Mouse (Mus musculus) neural tube, postnatal 0 days (tissue): ENCODE results near the gene Ccm2l. TPM values are rescaled to one million over a fixed set of nuclear protein-coding genes. Genes with fewer than 3 reads are reported as not detected.

ENCODE experiments used
- polyA plus RNA-seq: library from polyadenylated mRNA; unstranded; fragments of >200 nt; fragmentation: Nextera tagmentation; extraction: Ambion mirVana; gene quantifications from 2 replicates; pipeline ENCODE4 v1.2.1, GENCODE M21; 2015

Gene Ccm2l
- polyA plus RNA-seq = 1.4 and 2.3 TPM in 2 replicates

GRCm38 (mm10) chr2:153065747-153066508, at the start of gene Ccm2l:
Gene Ccm2l, plus strand, starts transcription at chr2:153065955.

DNA sequence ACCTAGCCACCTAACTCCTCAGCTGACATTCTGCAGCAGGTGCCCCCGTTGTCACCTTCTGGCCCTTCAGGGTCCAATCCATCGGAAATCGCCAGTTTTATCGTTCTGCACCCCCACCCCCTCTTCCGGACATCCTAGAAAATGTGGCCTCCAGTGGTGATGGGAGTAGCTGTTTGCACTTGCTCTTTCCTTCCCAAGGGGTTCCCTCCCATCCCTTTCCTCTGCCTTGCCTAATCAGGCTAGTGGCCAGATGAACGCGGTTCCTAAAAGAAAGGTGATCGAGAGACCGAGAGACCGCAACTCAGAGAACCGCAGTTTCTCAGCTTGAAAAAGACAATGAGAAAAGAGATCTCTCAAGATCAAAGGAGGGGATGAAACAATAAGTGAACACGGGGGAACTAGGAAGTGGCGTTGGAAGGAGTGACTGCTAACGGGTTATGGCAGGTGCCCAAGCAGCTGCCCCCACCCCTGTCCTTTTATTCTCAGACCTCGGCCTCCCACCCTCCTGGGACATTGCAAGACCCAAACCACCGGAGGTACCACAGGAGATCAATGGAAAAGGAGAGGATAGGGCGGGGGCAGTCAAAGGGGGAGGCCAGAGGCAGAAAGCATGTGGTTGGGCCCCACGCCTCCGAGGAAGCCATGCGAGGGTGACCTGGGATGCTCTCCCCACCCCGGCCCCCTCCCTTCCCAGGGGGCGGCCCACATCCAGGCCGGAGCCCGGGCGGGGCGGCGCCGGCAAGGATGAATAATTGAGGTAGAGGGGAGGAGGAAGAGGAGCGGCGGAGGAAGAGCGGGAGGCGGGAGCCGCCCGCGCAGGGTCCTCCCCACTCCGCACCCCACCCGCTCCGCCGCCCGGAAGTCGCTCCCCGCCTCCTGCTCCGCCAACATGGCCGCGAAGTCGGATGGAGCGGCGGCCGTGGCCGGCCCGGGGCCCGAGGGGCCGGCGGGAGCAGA, 34.4 kb upstream of the Ccm2l start, which contains the start of gene Xkr7:
Xkr7 (plus strand) TSS at position 727 of the 957 bp plus-strand sequence.

DNA sequence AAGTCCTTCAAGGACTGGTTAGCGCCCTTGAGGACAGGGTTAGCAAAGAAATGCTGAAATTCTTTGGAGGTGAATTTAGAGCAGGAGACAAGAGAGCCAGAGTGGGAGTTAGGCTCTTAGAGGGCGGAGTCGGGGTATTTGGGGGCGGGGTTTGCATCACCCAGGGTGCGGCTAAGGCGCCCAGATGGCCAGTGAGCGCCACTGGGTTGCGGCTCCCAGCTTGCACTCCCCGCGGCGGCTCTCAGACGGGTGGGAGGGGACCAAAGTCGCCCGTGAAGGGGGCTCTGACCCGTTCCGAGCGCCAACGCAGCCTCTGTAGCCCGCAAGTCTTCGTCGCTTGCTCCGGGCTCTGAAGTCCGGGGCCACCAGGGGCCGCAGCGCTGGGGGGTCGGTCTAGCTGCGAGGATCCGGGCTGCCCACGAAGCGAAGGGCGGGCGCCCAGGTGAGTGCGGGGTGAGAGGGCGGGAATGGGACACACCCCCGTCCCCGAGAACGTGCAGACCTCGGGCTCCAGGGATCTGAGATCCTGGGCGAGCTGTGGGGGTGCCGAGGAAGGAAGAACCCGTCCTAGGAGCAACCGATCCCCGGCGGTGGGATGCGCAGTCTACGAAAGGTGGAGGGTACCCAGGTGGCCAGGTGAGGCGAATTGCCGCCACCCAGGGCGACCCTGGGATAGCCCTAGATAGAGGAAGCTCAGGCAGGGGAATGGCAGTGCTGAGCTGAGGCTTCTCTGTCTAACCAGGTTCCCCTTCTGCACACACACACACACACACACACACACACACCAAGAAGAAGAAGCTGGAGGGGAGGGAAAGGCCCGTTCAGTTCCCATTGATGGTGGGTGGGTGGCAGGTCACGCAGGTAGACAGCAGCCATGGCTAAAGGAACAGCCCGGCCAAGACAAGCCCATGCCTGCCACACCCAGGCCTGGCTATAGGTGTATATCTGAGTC, 42.8 kb downstream of the Ccm2l start, which contains the start of gene Hck:
Hck (plus strand) TSS at position 156 of the 952 bp plus-strand sequence.

Other genes with a start within 250 kb of the Ccm2l start
- 83.6 and 92.9 TPM in 2 replicates for gene Bcl2l1, start 234.2 kb upstream of the Ccm2l start, polyA plus RNA-seq
- 6.6 TPM in 2 replicates for gene Tpx2, start 218.0 kb upstream of the Ccm2l start, polyA plus RNA-seq
- gene Mylk2, start 154.6 kb upstream of the Ccm2l start, polyA plus RNA-seq = not detected in 2 replicates
- gene Foxs1, start 132.7 kb upstream of the Ccm2l start, polyA plus RNA-seq = 2.9 and 3.9 TPM in 2 replicates
- gene Dusp15, start 114.3 kb upstream of the Ccm2l start, polyA plus RNA-seq = 25.0 and 28.6 TPM in 2 replicates
- gene Ttll9, start 103.5 kb upstream of the Ccm2l start, polyA plus RNA-seq = 6.0 and 6.9 TPM in 2 replicates
- 232 and 240 TPM in 2 replicates for gene Pdrg1, start 50.5 kb upstream of the Ccm2l start, polyA plus RNA-seq
- 1.2 and 1.6 TPM in 2 replicates for gene Xkr7, start 34.1 kb upstream of the Ccm2l start, polyA plus RNA-seq
- gene Hck, start 42.5 kb downstream of the Ccm2l start, polyA plus RNA-seq = 6.4 and 6.8 TPM in 2 replicates
- 70.4 and 79.2 TPM in 2 replicates for gene Tm9sf4, start 95.3 kb downstream of the Ccm2l start, polyA plus RNA-seq
- gene Tspyl3, start 159.5 kb downstream of the Ccm2l start, polyA plus RNA-seq = 36.7 and 37.9 TPM in 2 replicates
- gene Plagl2, start 175.5 kb downstream of the Ccm2l start, polyA plus RNA-seq = 2.4 and 3.2 TPM in 2 replicates
- 4.2 and 4.6 TPM in 2 replicates for gene Pofut1, start 175.6 kb downstream of the Ccm2l start, polyA plus RNA-seq
- 15.7 and 18.5 TPM in 2 replicates for gene Kif3b, start 225.5 kb downstream of the Ccm2l start, polyA plus RNA-seq